7 mouse cellular contexts compared by ENCODE assay signal in genomic region chr8:119423631-119424141, GRCm38 (mm10). TPM values are rescaled to one million over a fixed set of nuclear protein-coding genes. Genes with fewer than 3 reads are reported as not detected.
DNase-seq lines count a peak whose midpoint lies in the region; ATAC-seq and TF ChIP-seq lines count a peak whose summit lies in the region.

No protein-coding gene starts in this region.

- 37% methylated on average over 9 of the region's 9 CpGs for WGBS in heart, embryonic 15.5 days
- WGBS in hindbrain, postnatal 0 days: 67% methylated on average over 9 of the region's 9 CpGs

- no peaks in the 10 kb centered on the region for H3K27me3 ChIP-seq in C2C12 (ENCODE audit: control insufficient read depth, insufficient read depth, insufficient read length)
- H3K27me3 ChIP-seq in heart, embryonic 15.5 days: 0 out of 2 replicates have a peak, but pooled peaks cover 3% of the 10 kb centered on the region
- no peaks in the 10 kb centered on the region for H3K27me3 ChIP-seq in hindbrain, postnatal 0 days (ENCODE audit: insufficient read depth, low read length)

- H3K9ac ChIP-seq in heart, embryonic 15.5 days: no peak overlapping the region
- no peak overlapping the region for H3K9ac ChIP-seq in hindbrain, postnatal 0 days (replicated peaks; ENCODE audit: low read length)

- H3K27ac ChIP-seq in heart, embryonic 15.5 days: peak overlapping the region; percentile 69
- H3K27ac ChIP-seq in hindbrain, postnatal 0 days: no peak overlapping the region

- ATAC-seq in heart, embryonic 15.5 days (replicated peaks; ENCODE audit: insufficient number of reproducible peaks, insufficient read depth, low FRiP score, low read depth): no peak; the same call in 1 of the 2 replicates
- peak; percentile 76 for ATAC-seq in neutrophil, adult 5-6 weeks (ENCODE audit: extremely low read depth, insufficient number of reproducible peaks, low FRiP score, poor library complexity, severe bottlenecking)
- no peak for ATAC-seq in hindbrain, postnatal 0 days

- no peaks in the 10 kb centered on the region for H3K36me3 ChIP-seq in C2C12 (ENCODE audit: control insufficient read depth, insufficient read depth)
- H3K36me3 ChIP-seq in heart, embryonic 15.5 days: no peaks in the 10 kb centered on the region
- H3K36me3 ChIP-seq in hindbrain, postnatal 0 days (ENCODE audit: insufficient read depth, low read length): no peaks in the 10 kb centered on the region

- peaks cover 57% of the 10 kb centered on the region for H3K4me1 ChIP-seq in heart, embryonic 15.5 days (replicated peaks)
- peaks cover 6% of the 10 kb centered on the region; the same call in 1 of the 2 replicates for H3K4me1 ChIP-seq in hindbrain, postnatal 0 days (ENCODE audit: insufficient read depth, low read length)

- no peaks in the 10 kb centered on the region for H3K79me3 ChIP-seq in C2C12 (ENCODE audit: low read depth)

- no peak for TF ChIP-seq CTCF in C2C12 (IDR thresholded peaks at IDR 0.05; ENCODE audit: control insufficient read depth, insufficient read depth, insufficient read length)
- no peak for TF ChIP-seq CTCF in hindbrain, postnatal 0 days (IDR thresholded peaks at IDR 0.05; ENCODE audit: low read depth)

- peak; percentile 27 for DNase-seq in NIH3T3 (ENCODE audit: low read depth)
- DNase-seq in liver: peak; percentile 34
- no peak for DNase-seq in adipocyte (ENCODE audit: low spot score)
- no peak for DNase-seq in hindbrain, postnatal 0 days (ENCODE audit: low spot score)

- no peaks in the 10 kb centered on the region for H3K79me2 ChIP-seq in C2C12 (ENCODE audit: control insufficient read depth, insufficient read depth)

- no peak overlapping the region for H3K4me2 ChIP-seq in heart, embryonic 15.5 days
- H3K4me2 ChIP-seq in hindbrain, postnatal 0 days (ENCODE audit: low read depth, low read length): no peak overlapping the region

- no peaks in the 10 kb centered on the region for H3K9me3 ChIP-seq in heart, embryonic 15.5 days (replicated peaks)
- no peaks in the 10 kb centered on the region for H3K9me3 ChIP-seq in hindbrain, postnatal 0 days (ENCODE audit: low read length)

- H3K4me3 ChIP-seq in C2C12 (ENCODE audit: insufficient read depth, poor library complexity, severe bottlenecking): no peak overlapping the region
- no peak overlapping the region for H3K4me3 ChIP-seq in heart, embryonic 15.5 days
- no peak overlapping the region for H3K4me3 ChIP-seq in hindbrain, postnatal 0 days (ENCODE audit: low read length)

- no peak overlapping the region for H3ac ChIP-seq in C2C12 (ENCODE audit: control insufficient read depth, insufficient read length, low read depth)

TF ChIP-seq in C2C12, 6 proteins besides CTCF, POLR2A, EP300 and RAD21:
- peak; percentile 39 for TF ChIP-seq MYOD1 (IDR thresholded peaks at IDR 0.05; ENCODE audit: control insufficient read depth, insufficient read length, low read depth)
- no peak for TF ChIP-seq MAX (IDR thresholded peaks at IDR 0.05)
- TF ChIP-seq MYOG (IDR thresholded peaks at IDR 0.05; ENCODE audit: control insufficient read depth, extremely low read depth, insufficient read length): no peak
TF ChIP-seq in C2C12: peak in this region for 1.

RNA-seq across cellular contexts. Expression of gene Osgin1, which starts 10.2 kb away (rescaled TPM):
- polyA plus RNA-seq in C2C12 (2012; fragmentation: generic; extraction: Trizol): 18.1 TPM
- 0.67 and 1.4 TPM in 2 replicates for polyA plus RNA-seq in heart, embryonic 15.5 days (2015; fragmentation: Nextera tagmentation; extraction: Ambion mirVana)
- total RNA-seq in neutrophil, adult 5-6 weeks (2017): 33.6 and 37.2 TPM in 2 replicates
- total RNA-seq in hindbrain, postnatal 0 days (2014; rRNA removed): not detected in 2 replicates
- polyA plus RNA-seq in hindbrain, postnatal 0 days (2015; fragmentation: Nextera tagmentation; extraction: Ambion mirVana): 0.29 and 0.45 TPM in 2 replicates

RNA-seq across cellular contexts. Expression of gene Necab2, which starts 22.8 kb away (rescaled TPM):
- not detected for polyA plus RNA-seq in C2C12 (2012; fragmentation: generic; extraction: Trizol)
- polyA plus RNA-seq in heart, embryonic 15.5 days (2015; fragmentation: Nextera tagmentation; extraction: Ambion mirVana): 0.16 and 0.20 TPM in 2 replicates
- total RNA-seq in neutrophil, adult 5-6 weeks (2017): not detected in 2 replicates
- 70.9 and 73.3 TPM in 2 replicates for total RNA-seq in hindbrain, postnatal 0 days (2014; rRNA removed)
- polyA plus RNA-seq in hindbrain, postnatal 0 days (2015; fragmentation: Nextera tagmentation; extraction: Ambion mirVana): 53.9 and 61.5 TPM in 2 replicates

RNA-seq across cellular contexts. Expression of gene Mlycd, which starts 29.0 kb away (rescaled TPM):
- 7.5 TPM for polyA plus RNA-seq in C2C12 (2012; fragmentation: generic; extraction: Trizol)
- 19.1 and 21.1 TPM in 2 replicates for polyA plus RNA-seq in heart, embryonic 15.5 days (2015; fragmentation: Nextera tagmentation; extraction: Ambion mirVana)
- 10.9 and 11.8 TPM in 2 replicates for total RNA-seq in neutrophil, adult 5-6 weeks (2017)
- 36.6 and 37.2 TPM in 2 replicates for total RNA-seq in hindbrain, postnatal 0 days (2014; rRNA removed)
- 20.0 TPM in 2 replicates for polyA plus RNA-seq in hindbrain, postnatal 0 days (2015; fragmentation: Nextera tagmentation; extraction: Ambion mirVana)

Comparison
In these comparisons a context has a peak if more than half of its experiments do, and no peak if none do; other contexts are left out.
1. DNase-seq: peak in NIH3T3 (single experiment) and liver (single experiment); none in adipocyte (single experiment) and hindbrain, postnatal 0 days (single experiment).
2. RNA of gene Necab2, which starts 22.8 kb away (polyA plus RNA-seq): 53.9 to 61.5 TPM in hindbrain, postnatal 0 days; 0.16 to 0.20 TPM in heart, embryonic 15.5 days and not detected in C2C12 (single experiment); every median in the first group is over 10 times any median in the second.